Mouse (Mus musculus): Measurements from ENCODE around the gene Mki67. TPM values are rescaled to one million over a fixed set of nuclear protein-coding genes. Genes with fewer than 3 reads are reported as not detected.
A peak's percentile ranks its signal among the peaks of the same experiment; 100 is the strongest.
"Not testable (repeated sequence)": the region's sequence is repeated elsewhere in the genome, so short reads cannot be mapped to it uniquely, and the experiment has no call there.

Mki67 gene
- polyA plus RNA-seq, 1 experiment, result 4.6 TPM

DNA sequence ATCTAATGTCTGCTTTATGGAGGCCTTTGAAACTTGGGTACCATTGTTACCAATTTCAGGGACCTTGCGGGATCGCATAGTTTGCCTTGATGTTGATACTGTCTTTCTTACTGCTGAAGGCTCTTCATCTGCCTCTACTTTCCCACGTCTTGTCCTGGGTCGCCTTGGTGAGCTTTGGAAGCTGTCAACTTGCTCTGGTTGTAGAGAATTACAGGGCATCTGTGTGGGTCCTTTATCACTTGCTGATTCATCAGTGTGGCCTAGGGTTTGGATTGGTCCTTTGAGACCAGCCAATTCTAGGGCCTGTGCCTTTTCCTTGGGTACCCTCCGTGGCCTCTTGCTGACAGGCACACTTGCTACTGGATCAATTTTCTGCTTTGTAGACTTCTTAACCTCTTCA is 21.4 kb downstream of the Mki67 start:
- Histone ChIP-seq H3K4me1 (ENCODE audit: control insufficient read depth, insufficient read depth, insufficient read length) (no peaks in the 10 kb centered on the region), H3K27ac (ENCODE audit: insufficient read depth, low read length) (no peak overlapping the region), H3K4me3 (ENCODE audit: extremely low read depth, insufficient read depth, insufficient read length) (no peak overlapping the region), H3K36me3 (ENCODE audit: control insufficient read depth, insufficient read depth, low read length) (peaks cover 1% of the 10 kb centered on the region; the same call in 1 of the 2 replicates), H3K27me3 (ENCODE audit: control insufficient read depth, insufficient read depth, low read length) (no peaks in the 10 kb centered on the region)
- no peak for DNase-seq (ENCODE audit: low read depth in 1 of 2, low spot score in 2 of 2)
- WGBS, result 95% methylated on average over 5 of the region's 5 CpGs
- TF ChIP-seq CTCF (IDR thresholded peaks at IDR 0.05; ENCODE audit: extremely low read depth, insufficient read depth, insufficient read length, insufficient replicate concordance) (no peak), POLR2A (IDR thresholded peaks at IDR 0.05; ENCODE audit: low read depth, low read length) (no peak)

DNA sequence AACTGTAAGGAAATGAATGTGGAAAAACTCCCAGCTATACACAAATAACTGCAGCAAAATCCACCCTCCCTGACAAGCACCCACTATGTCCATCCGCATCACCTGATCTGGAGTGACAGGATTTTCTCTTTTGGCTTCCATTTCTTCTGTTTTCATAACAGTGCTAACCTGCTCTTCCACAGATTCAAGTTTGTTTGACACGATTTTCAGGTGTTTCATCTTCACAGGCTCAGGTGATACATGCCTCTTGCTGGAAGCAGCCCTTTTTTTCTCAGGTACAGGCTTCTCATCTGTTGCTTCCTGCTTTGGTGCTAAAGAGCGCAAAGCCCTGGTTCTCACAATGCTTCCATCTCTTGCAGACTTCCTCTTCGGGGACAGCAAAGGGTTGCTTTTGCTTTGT is 22.0 kb downstream of the Mki67 start:
- TF ChIP-seq CTCF (IDR thresholded peaks at IDR 0.05; ENCODE audit: extremely low read depth, insufficient read depth, insufficient read length, insufficient replicate concordance) (no peak), POLR2A (IDR thresholded peaks at IDR 0.05; ENCODE audit: low read depth, low read length) (no peak)
- Histone ChIP-seq H3K36me3 (ENCODE audit: control insufficient read depth, insufficient read depth, low read length) (peaks cover 1% of the 10 kb centered on the region; the same call in 1 of the 2 replicates), H3K27ac (ENCODE audit: insufficient read depth, low read length) (no peak overlapping the region), H3K27me3 (ENCODE audit: control insufficient read depth, insufficient read depth, low read length) (no peaks in the 10 kb centered on the region), H3K4me3 (ENCODE audit: extremely low read depth, insufficient read depth, insufficient read length) (no peak overlapping the region), H3K4me1 (ENCODE audit: control insufficient read depth, insufficient read depth, insufficient read length) (no peaks in the 10 kb centered on the region)
- WGBS, result 78% methylated on average over 4 of the region's 4 CpGs
- DNase-seq (ENCODE audit: low read depth in 1 of 2, low spot score in 2 of 2), result no peak

DNA sequence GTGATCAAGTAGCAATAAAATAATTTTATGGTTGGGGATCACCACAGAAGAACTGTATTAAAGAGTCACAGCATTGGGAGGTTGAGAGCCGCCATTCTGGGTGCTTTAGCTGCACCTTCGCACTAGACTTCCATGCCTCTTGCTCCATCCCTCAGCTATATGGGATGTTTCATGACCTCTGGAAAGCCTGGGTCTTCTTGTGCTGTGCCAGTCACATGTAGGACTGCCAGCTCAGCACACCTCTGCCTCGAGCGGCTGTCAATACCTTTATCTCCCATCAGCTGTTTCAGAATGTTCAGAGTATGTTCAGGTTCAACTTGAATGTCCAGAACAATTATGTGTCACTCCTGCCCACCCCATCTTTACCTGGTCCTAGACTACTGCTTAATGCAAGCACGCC is 24.2 kb downstream of the Mki67 start:
- Histone ChIP-seq H3K4me1 (ENCODE audit: control insufficient read depth, insufficient read depth, insufficient read length) (no peaks in the 10 kb centered on the region), H3K27ac (ENCODE audit: insufficient read depth, low read length) (no peak overlapping the region), H3K27me3 (ENCODE audit: control insufficient read depth, insufficient read depth, low read length) (no peaks in the 10 kb centered on the region), H3K4me3 (ENCODE audit: extremely low read depth, insufficient read depth, insufficient read length) (no peak overlapping the region), H3K36me3 (ENCODE audit: control insufficient read depth, insufficient read depth, low read length) (no peaks in the 10 kb centered on the region; the same call in 1 of the 2 replicates)
- no peak for DNase-seq (ENCODE audit: low read depth in 1 of 2, low spot score in 2 of 2)
- TF ChIP-seq POLR2A (IDR thresholded peaks at IDR 0.05; ENCODE audit: low read depth, low read length) (no peak), CTCF (IDR thresholded peaks at IDR 0.05; ENCODE audit: extremely low read depth, insufficient read depth, insufficient read length, insufficient replicate concordance) (no peak)
- 89% methylated on average over 5 of the region's 5 CpGs for WGBS

DNA sequence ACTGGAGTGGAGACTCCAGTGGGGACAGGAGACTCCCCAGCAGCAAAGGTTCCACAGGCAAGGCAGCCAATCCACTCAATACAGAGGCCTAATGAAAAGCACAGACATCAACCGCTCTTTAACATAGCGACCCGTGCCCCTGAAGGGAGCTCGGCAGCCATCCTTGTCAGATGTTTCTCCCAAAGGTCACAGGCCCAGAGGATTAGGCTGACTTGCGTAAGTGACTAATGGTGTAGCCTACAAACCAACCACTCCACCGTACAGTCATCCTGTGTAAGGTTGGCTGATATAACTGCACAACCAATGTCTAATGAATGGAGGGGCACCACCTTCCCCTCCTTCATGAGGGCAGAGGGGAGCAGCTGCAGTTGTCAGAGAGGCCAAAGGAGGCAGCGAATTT is 26.8 kb downstream of the Mki67 start:
- TF ChIP-seq CTCF (IDR thresholded peaks at IDR 0.05; ENCODE audit: extremely low read depth, insufficient read depth, insufficient read length, insufficient replicate concordance) (no peak), POLR2A (IDR thresholded peaks at IDR 0.05; ENCODE audit: low read depth, low read length) (no peak)
- H3K4me3 ChIP-seq (ENCODE audit: extremely low read depth, insufficient read depth, insufficient read length), result no peak overlapping the region
- DNase-seq (ENCODE audit: low read depth in 1 of 2, low spot score in 2 of 2), result no peak
- H3K27ac ChIP-seq (ENCODE audit: insufficient read depth, low read length), result no peak overlapping the region
- H3K36me3 ChIP-seq (ENCODE audit: control insufficient read depth, insufficient read depth, low read length), result peaks cover 4% of the 10 kb centered on the region; the same call in 1 of the 2 replicates
- no peaks in the 10 kb centered on the region for H3K4me1 ChIP-seq (ENCODE audit: control insufficient read depth, insufficient read depth, insufficient read length)
- H3K27me3 ChIP-seq (ENCODE audit: control insufficient read depth, insufficient read depth, low read length), result no peaks in the 10 kb centered on the region
- 95% methylated on average over 7 of the region's 7 CpGs for WGBS

DNA sequence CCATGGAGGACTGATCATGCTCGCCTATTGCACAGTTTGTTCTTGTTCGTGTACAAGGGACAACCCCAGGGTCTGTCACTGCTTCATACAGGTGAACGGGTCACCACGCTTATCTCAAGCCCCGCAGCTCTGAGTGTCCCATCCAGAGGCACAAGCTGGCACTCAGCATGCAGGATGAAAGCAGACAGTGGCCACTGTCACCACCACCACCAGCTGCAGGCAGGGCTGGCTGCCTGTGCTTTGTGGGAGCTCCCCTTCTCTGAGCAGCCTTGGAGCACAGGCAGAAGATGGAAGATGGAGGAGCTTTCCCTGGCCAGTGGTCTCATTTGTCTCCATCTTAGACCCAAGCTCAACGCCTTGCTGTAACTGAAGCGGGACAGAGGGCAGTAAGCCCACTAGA is 31.2 kb downstream of the Mki67 start:
- DNase-seq (ENCODE audit: low read depth in 1 of 2, low spot score in 2 of 2), result no peak
- Histone ChIP-seq H3K4me1 (ENCODE audit: control insufficient read depth, insufficient read depth, insufficient read length) (no peaks in the 10 kb centered on the region), H3K27ac (ENCODE audit: insufficient read depth, low read length) (no peak overlapping the region), H3K4me3 (ENCODE audit: extremely low read depth, insufficient read depth, insufficient read length) (no peak overlapping the region), H3K27me3 (ENCODE audit: control insufficient read depth, insufficient read depth, low read length) (no peaks in the 10 kb centered on the region), H3K36me3 (ENCODE audit: control insufficient read depth, insufficient read depth, low read length) (peaks cover 9% of the 10 kb centered on the region; the same call in 1 of the 2 replicates)
- TF ChIP-seq CTCF (IDR thresholded peaks at IDR 0.05; ENCODE audit: extremely low read depth, insufficient read depth, insufficient read length, insufficient replicate concordance), result no peak
- no peak for TF ChIP-seq POLR2A (IDR thresholded peaks at IDR 0.05; ENCODE audit: low read depth, low read length)
- 86% methylated on average over 7 of the region's 7 CpGs for WGBS

DNA sequence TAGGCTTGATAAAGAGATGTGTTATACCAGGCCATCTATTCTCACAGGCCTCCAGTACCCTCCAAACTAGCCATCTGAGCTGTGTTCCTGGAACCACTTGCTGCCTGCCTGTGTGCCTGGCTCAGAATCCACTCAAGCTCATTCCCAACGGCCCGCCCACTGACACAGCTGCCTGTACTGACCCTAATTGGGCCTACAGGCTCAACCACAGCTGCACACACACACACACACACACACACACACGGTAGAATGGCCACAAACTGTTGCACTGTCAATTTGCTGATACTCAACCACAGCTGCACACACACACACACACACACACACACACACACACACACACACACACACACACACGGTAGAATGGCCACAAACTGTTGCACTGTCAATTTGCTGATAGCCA is 32.1 kb downstream of the Mki67 start:
- DNase-seq (ENCODE audit: low read depth in 1 of 2, low spot score in 2 of 2); H3K4me3 ChIP-seq (ENCODE audit: extremely low read depth, insufficient read depth, insufficient read length); H3K27ac ChIP-seq (ENCODE audit: insufficient read depth, low read length); H3K4me1 ChIP-seq (ENCODE audit: control insufficient read depth, insufficient read depth, insufficient read length); H3K27me3 ChIP-seq (ENCODE audit: control insufficient read depth, insufficient read depth, low read length): not testable (repeated sequence)
- WGBS, result 58% methylated on average over 4 of the region's 4 CpGs
- H3K36me3 ChIP-seq (ENCODE audit: control insufficient read depth, insufficient read depth, low read length), result peaks cover 12% of the 10 kb centered on the region

DNA sequence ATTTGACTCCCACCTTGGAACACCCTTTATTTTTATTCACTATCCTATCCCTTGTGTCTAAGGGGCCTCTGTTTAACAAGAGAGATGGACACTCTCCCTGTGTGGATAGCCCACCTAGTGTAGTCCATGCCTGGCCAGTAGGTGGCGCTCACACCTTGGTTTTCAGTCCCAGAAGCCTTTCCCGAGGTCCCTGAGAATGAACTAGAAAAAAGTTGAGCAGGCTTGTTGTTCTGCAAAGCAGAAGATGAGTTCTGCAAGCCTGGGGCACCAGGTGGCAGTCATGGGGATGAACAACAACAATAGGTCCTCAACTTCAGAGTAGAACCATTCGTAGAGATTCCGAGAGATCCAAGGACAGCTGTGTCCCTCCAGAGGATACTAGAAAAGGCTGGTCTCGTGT is 35.8 kb downstream of the Mki67 start:
- no peak for TF ChIP-seq POLR2A (IDR thresholded peaks at IDR 0.05; ENCODE audit: low read depth, low read length)
- TF ChIP-seq CTCF (IDR thresholded peaks at IDR 0.05; ENCODE audit: extremely low read depth, insufficient read depth, insufficient read length, insufficient replicate concordance), result peak; percentile 63; the same call in 1 of the 2 replicates
- Histone ChIP-seq H3K4me1 (ENCODE audit: control insufficient read depth, insufficient read depth, insufficient read length) (no peaks in the 10 kb centered on the region), H3K27ac (ENCODE audit: insufficient read depth, low read length) (no peak overlapping the region), H3K27me3 (ENCODE audit: control insufficient read depth, insufficient read depth, low read length) (no peaks in the 10 kb centered on the region), H3K4me3 (ENCODE audit: extremely low read depth, insufficient read depth, insufficient read length) (no peak overlapping the region), H3K36me3 (ENCODE audit: control insufficient read depth, insufficient read depth, low read length) (peaks cover 22% of the 10 kb centered on the region)
- 76% methylated on average over 5 of the region's 5 CpGs for WGBS
- peak in 1 of 2 experiments; percentile 39 for DNase-seq (ENCODE audit: low read depth in 1 of 2, low spot score in 2 of 2)

Data from spleen, adult 2 months (tissue).